Mouse (Mus musculus) heart, embryonic 15.5 days (tissue): ENCODE measurements around the gene Gm43517. TPM values are rescaled to one million over a fixed set of nuclear protein-coding genes. Genes with fewer than 3 reads are reported as not detected.

ENCODE experiments used
- ATAC-seq: fragments of 200-750 bp; cut with Nextera tagmentation; replicated peaks from 2 replicates; pipeline ENCODE4 v1.8.0; 2017; ENCODE audit warnings: low read depth, moderate TSS enrichment; ENCODE audit not compliant: insufficient number of reproducible peaks, insufficient read depth, low FRiP score
- H3K27ac ChIP-seq: fragments of 300-500 bp; sonication (generic); 2 replicates; pipeline ENCODE4 v1.5.1; 2015; ENCODE audit warnings: mild to moderate bottlenecking, inconsistent platforms
- H3K27me3 ChIP-seq: fragments of 300-500 bp; sonication (generic); 2 replicates; pipeline ENCODE4 v1.6.1; 2015; ENCODE audit warnings: inconsistent platforms
- H3K36me3 ChIP-seq: fragments of 300-500 bp; sonication (generic); 2 replicates; pipeline ENCODE4 v1.6.1; 2015; ENCODE audit warnings: mild to moderate bottlenecking, inconsistent platforms
- H3K4me1 ChIP-seq: fragments of 300-500 bp; sonication (generic); replicated peaks from 2 replicates; pipeline ENCODE4 v1.6.1; 2015; ENCODE audit warnings: inconsistent platforms
- H3K4me2 ChIP-seq: fragments of 300-500 bp; sonication (generic); 2 replicates; pipeline ENCODE4 v1.6.1; 2015; ENCODE audit warnings: inconsistent platforms, mild to moderate bottlenecking, moderate library complexity
- H3K4me3 ChIP-seq: fragments of 300-500 bp; sonication (generic); 2 replicates; pipeline ENCODE4 v1.5.1; 2015; ENCODE audit warnings: mild to moderate bottlenecking, inconsistent platforms
- H3K9ac ChIP-seq: fragments of 300-500 bp; sonication (generic); 2 replicates; pipeline ENCODE4 v1.6.1; 2015; ENCODE audit warnings: mild to moderate bottlenecking, inconsistent platforms
- H3K9me3 ChIP-seq: fragments of 300-500 bp; sonication (generic); replicated peaks from 2 replicates; pipeline ENCODE4 v1.6.1; 2016; ENCODE audit warnings: inconsistent platforms
- WGBS: fragments of 180-500 bp; shearing (Covaris S2); methylation state at CpG from one replicate; pipeline ENCODE4 v1.1.7; 2015; ENCODE audit warnings: mixed read lengths; 5-methylcytosine and 5-hydroxymethylcytosine counted together
- polyA plus RNA-seq: library from polyadenylated mRNA; unstranded; fragments of >200 nt; fragmentation: Nextera tagmentation; extraction: Ambion mirVana; gene quantifications from 2 replicates; pipeline ENCODE4 v1.2.1, GENCODE M21; 2015

The Gm43517 gene
- polyA plus RNA-seq, 1 experiment from 2014 or later: not detected

DNA sequence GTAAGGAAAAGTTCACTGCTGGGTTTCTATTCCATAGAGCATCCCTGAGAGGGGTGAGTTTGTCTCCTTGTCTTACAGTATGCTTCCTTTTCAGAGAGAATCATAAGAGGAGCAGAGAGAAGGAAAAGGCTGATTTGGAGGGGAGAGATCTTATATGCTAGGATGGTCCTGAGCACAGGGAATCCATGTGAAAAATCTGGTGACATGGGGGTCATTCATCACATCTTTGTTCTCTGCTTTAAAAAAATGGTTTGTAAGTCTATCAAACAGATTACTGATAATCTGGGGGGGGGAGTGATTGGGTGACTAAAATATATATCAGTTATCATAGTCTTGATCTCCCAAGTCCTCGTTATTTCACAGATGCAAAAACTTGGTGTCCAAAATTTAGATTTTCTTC, 11.8 kb downstream of the Gm43517 start:
- no peak overlapping the region for H3K4me3 ChIP-seq
- H3K36me3 ChIP-seq: no peaks in the 10 kb centered on the region
- WGBS: 32% methylated on average over 1 of the region's 1 CpGs
- no peaks in the 10 kb centered on the region for H3K9me3 ChIP-seq
- H3K27ac ChIP-seq: no peak overlapping the region
- H3K27me3 ChIP-seq: peaks cover 83% of the 10 kb centered on the region
- H3K4me2 ChIP-seq: no peak overlapping the region
- peaks cover 10% of the 10 kb centered on the region for H3K4me1 ChIP-seq
- no peak for ATAC-seq
- H3K9ac ChIP-seq: no peak overlapping the region

DNA sequence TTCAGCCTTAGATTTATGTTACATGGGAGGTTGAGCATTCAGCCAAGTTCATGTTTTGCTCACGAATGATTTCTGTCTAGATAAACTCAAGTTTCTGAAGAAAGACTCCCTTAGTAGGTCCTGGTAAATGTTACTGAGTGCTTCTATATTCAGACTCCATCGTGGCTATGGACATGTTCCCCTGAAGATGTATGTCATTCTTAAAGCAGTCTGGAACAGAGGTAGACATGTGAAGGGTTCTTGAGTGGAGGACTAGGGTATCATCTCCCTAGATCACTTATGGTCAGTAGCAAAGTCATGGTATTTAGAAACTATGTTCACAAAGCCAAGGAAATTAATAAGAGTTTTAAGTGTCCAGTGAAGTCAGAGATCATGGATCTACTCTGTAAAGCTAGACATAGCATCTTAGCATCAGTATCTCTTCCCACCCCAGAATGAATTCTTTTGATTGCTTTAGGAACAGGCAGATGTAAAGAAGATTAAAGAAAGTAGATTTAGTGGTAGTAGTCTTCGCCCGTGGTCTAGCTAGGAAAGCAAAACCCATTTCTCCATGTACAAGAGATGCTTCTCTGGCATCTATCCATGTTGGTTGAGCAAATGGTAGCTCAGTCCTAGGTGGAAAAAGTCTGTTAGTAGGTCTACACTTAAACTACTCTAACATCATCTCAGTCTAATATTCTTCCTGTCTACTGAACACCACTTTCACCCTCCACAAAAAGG, 12.6 kb downstream of the Gm43517 start:
- 22% methylated on average over 4 of the region's 4 CpGs for WGBS

DNA sequence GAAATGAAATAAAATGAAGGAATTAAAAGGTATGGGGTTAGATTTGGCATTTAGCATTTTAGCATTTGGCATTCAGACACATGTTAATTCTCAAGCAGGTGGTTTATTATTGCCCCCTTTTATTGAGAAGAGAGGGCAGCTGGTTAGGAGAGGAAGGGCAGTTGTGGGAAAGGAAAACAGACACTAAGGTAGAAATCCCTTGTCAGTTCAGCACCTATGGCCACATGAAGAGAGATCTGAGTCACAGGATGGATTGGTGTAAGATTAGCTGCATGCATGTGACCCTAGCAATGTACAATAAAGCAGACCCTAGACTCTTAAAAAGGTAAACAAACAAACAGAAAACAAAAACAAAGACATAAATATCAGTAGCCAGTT, 13.2 kb downstream of the Gm43517 start:
- Histone ChIP-seq H3K27me3 (peaks cover 79% of the 10 kb centered on the region), H3K9ac (no peak overlapping the region), H3K36me3 (no peaks in the 10 kb centered on the region), H3K4me3 (no peak overlapping the region), H3K27ac (no peak overlapping the region), H3K4me2 (no peak overlapping the region), H3K4me1 (peaks cover 11% of the 10 kb centered on the region), H3K9me3 (no peaks in the 10 kb centered on the region)
- ATAC-seq: no peak

More for the DNA sequence above, 12.6 kb downstream of the Gm43517 start:
- Histone ChIP-seq H3K9ac (no peak overlapping the region), H3K4me2 (no peak overlapping the region), H3K36me3 (no peaks in the 10 kb centered on the region), H3K4me1 (peaks cover 11% of the 10 kb centered on the region), H3K27ac (no peak overlapping the region), H3K9me3 (no peaks in the 10 kb centered on the region), H3K27me3 (peaks cover 79% of the 10 kb centered on the region), H3K4me3 (no peak overlapping the region)
- no peak for ATAC-seq

DNA sequence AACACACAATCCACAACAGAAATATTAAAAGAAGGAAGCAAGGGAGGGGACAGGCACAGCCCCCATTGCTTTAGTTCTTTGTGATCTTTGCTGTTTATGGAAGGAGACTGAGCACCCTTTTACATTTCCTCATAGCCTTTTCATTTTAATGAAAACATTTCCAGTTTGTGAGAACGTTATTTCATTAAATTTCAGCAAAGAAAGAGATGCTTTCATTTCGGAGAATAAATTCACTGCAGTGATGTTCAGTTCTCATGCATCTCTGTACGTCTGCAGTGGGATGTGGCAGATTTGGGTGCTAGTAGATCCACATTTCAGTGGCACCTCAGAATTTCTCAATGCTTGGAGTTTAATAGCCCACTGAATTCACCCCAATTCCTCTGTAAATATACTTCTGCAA, 13.7 kb downstream of the Gm43517 start:
- 14% methylated on average over 3 of the region's 3 CpGs for WGBS
- no peak overlapping the region for H3K4me2 ChIP-seq
- no peak for ATAC-seq
- H3K27me3 ChIP-seq: peaks cover 82% of the 10 kb centered on the region
- H3K9me3 ChIP-seq: no peaks in the 10 kb centered on the region
- no peak overlapping the region for H3K27ac ChIP-seq
- no peaks in the 10 kb centered on the region for H3K36me3 ChIP-seq
- H3K4me3 ChIP-seq: no peak overlapping the region
- H3K4me1 ChIP-seq: peaks cover 11% of the 10 kb centered on the region
- no peak overlapping the region for H3K9ac ChIP-seq

GRCm38 (mm10) chr12:49399611-49400010, 14.6 kb downstream of the Gm43517 start:
- WGBS: 7% methylated on average over 1 of the region's 1 CpGs
- H3K4me2 ChIP-seq: no peak overlapping the region
- no peak for ATAC-seq

GRCm38 (mm10) chr12:49400036-49400852, 15.3 kb downstream of the Gm43517 start:
- no peaks in the 10 kb centered on the region for H3K9me3 ChIP-seq
- H3K27ac ChIP-seq: no peak overlapping the region
- H3K9ac ChIP-seq: no peak overlapping the region
- peaks cover 77% of the 10 kb centered on the region for H3K27me3 ChIP-seq
- peaks cover 11% of the 10 kb centered on the region for H3K4me1 ChIP-seq
- H3K36me3 ChIP-seq: no peaks in the 10 kb centered on the region
- 0 out of 2 replicates have a peak overlapping the region, but pooled peaks have one; percentile 50 for H3K4me3 ChIP-seq
- peak overlapping the region; percentile 85 for H3K4me2 ChIP-seq
- WGBS: 7% methylated on average over 9 of the region's 9 CpGs
- no peak for ATAC-seq

More at GRCm38 (mm10) chr12:49399611-49400010, 14.6 kb downstream of the Gm43517 start:
- H3K27me3 ChIP-seq: peaks cover 80% of the 10 kb centered on the region
- H3K27ac ChIP-seq: no peak overlapping the region
- peaks cover 11% of the 10 kb centered on the region for H3K4me1 ChIP-seq
- H3K9me3 ChIP-seq: no peaks in the 10 kb centered on the region
- no peak overlapping the region for H3K9ac ChIP-seq
- H3K4me3 ChIP-seq: no peak overlapping the region
- H3K36me3 ChIP-seq: no peaks in the 10 kb centered on the region

DNA sequence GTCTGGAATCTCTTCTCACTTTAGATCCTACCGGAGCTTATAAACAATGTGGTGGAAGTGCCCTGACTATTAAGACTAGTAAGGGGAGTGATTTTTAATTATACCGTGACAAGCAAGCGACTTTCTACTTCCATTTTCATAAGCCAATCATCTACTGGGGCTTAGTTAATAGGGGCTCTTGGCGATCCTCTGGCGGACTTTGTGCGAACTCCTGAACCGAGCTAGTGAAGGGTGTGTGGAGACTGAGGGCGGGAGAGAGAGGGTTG, 15.8 kb downstream of the Gm43517 start:
- WGBS: under 1% methylated on average over 8 of the region's 8 CpGs
- H3K27me3 ChIP-seq: peaks cover 74% of the 10 kb centered on the region
- peaks cover 11% of the 10 kb centered on the region for H3K4me1 ChIP-seq
- peak overlapping the region; percentile 50 for H3K4me3 ChIP-seq
- no peaks in the 10 kb centered on the region for H3K9me3 ChIP-seq
- no peak for ATAC-seq
- no peaks in the 10 kb centered on the region for H3K36me3 ChIP-seq
- H3K27ac ChIP-seq: no peak overlapping the region
- H3K9ac ChIP-seq: no peak overlapping the region
- peak overlapping the region; percentile 85 for H3K4me2 ChIP-seq

- H3K9ac ChIP-seq: peak overlapping the region; percentile 49
- no peaks in the 10 kb centered on the region for H3K36me3 ChIP-seq
- H3K4me3 ChIP-seq: peak overlapping the region; percentile 50
- H3K27me3 ChIP-seq: peaks cover 71% of the 10 kb centered on the region
- under 1% methylated on average over 68 of the region's 68 CpGs for WGBS
- H3K4me2 ChIP-seq: peak overlapping the region; percentile 85
- H3K4me1 ChIP-seq: peaks cover 11% of the 10 kb centered on the region
- ATAC-seq: peak; percentile 47; the same call in 1 of the 2 replicates
- no peaks in the 10 kb centered on the region for H3K9me3 ChIP-seq
- H3K27ac ChIP-seq: 0 out of 2 replicates have a peak overlapping the region, but pooled peaks have one; percentile 15
Observed at GRCm38 (mm10) chr12:49401119-49401795, 16.3 kb downstream of the Gm43517 start.

DNA sequence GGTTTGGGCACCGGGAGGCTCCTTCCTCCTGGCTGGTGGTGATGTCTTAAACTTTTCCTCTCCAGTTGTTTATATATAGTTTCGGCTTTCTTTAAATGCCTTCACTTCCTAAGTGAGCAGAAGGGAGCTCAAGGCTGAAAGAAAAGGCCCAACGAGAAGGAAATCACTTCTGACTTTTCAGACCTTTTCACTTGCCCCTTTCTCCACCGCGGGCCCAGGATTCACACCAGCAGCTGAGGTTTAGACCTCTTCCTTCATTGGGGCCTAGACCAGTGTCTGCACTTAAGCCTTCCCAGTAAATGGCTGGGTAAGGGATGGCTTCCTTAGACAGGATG, 16.8 kb downstream of the Gm43517 start:
- no peaks in the 10 kb centered on the region for H3K9me3 ChIP-seq
- peak overlapping the region; percentile 50 for H3K4me3 ChIP-seq
- no peaks in the 10 kb centered on the region for H3K36me3 ChIP-seq
- H3K4me1 ChIP-seq: peaks cover 11% of the 10 kb centered on the region
- ATAC-seq: no peak
- peaks cover 68% of the 10 kb centered on the region for H3K27me3 ChIP-seq
- H3K9ac ChIP-seq: peak overlapping the region; percentile 49
- 0% methylated on average over 5 of the region's 5 CpGs for WGBS
- peak overlapping the region; percentile 85 for H3K4me2 ChIP-seq
- H3K27ac ChIP-seq: no peak overlapping the region

- Histone ChIP-seq H3K27ac (no peak overlapping the region), H3K4me1 (no peaks in the 10 kb centered on the region), H3K4me3 (no peak overlapping the region), H3K9ac (no peak overlapping the region), H3K4me2 (no peak overlapping the region), H3K27me3 (peaks cover 3% of the 10 kb centered on the region; the same call in 1 of the 2 replicates), H3K9me3 (no peaks in the 10 kb centered on the region), H3K36me3 (no peaks in the 10 kb centered on the region)
- 71% methylated on average over 2 of the region's 2 CpGs for WGBS
- no peak for ATAC-seq
Observed at GRCm38 (mm10) chr12:49409833-49410232, 24.9 kb downstream of the Gm43517 start.

DNA sequence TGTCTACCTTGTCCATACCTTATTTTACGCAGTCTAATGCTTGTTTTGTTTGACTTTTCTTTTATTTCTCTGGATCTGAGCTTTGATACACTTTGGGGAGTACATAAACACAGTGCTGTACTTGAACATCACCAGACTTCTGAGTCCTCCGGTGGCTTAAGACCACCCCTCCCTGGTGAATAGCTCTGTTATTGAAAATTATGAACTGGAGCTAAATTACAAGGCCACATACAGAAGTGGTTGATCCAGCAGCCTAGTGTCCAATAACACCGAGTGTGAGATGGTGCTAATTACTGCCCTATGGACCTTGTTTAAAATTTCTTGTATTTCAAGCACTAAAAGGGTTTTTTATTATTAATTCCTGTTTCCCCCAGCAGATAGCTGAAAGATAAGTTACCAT, 33.0 kb downstream of the Gm43517 start:
- Histone ChIP-seq H3K36me3 (no peaks in the 10 kb centered on the region), H3K9ac (no peak overlapping the region), H3K27me3 (no peaks in the 10 kb centered on the region), H3K4me1 (no peaks in the 10 kb centered on the region), H3K9me3 (no peaks in the 10 kb centered on the region), H3K27ac (no peak overlapping the region), H3K4me3 (no peak overlapping the region), H3K4me2 (no peak overlapping the region)
- 81% methylated on average over 3 of the region's 3 CpGs for WGBS
- no peak for ATAC-seq
